Mouse (Mus musculus) spleen, adult 18-20 months (tissue): ENCODE results near the gene Klf15.

Experiments used
- DNase-seq, 2 experiments: peaks; one replicate each; pipeline ENCODE4 v3.0.0; 2022; ENCODE audit warnings: mixed read lengths in 2 of 2

Gene Klf15

GRCm38 (mm10) chr6:90462181-90462706, at the start of gene Klf15:
TSS of gene Klf15 (plus strand) at chr6:90462576.
- DNase-seq = peak in 1 of 2 experiments; percentile 23

GRCm38 (mm10) chr6:90422565-90422964, 39.8 kb upstream of the Klf15 start:
- DNase-seq = peak; percentile 24 to 57

GRCm38 (mm10) chr6:90425361-90425760, 37.0 kb upstream of the Klf15 start:
- no peak for DNase-seq

- no peak for DNase-seq
Observed at GRCm38 (mm10) chr6:90426003-90426402, 36.4 kb upstream of the Klf15 start.

- peak in 1 of 2 experiments; percentile 9 for DNase-seq
Observed at GRCm38 (mm10) chr6:90428380-90428974, 33.9 kb upstream of the Klf15 start, which contains the start of gene Cfap100. TSS of gene Cfap100 (minus strand) at chr6:90428797.

- no peak for DNase-seq
Observed at GRCm38 (mm10) chr6:90429911-90430310, 32.5 kb upstream of the Klf15 start.

GRCm38 (mm10) chr6:90431487-90431886, 30.9 kb upstream of the Klf15 start:
- no peak for DNase-seq

GRCm38 (mm10) chr6:90434687-90435086, 27.7 kb upstream of the Klf15 start:
- DNase-seq = no peak

- peak; percentile 21 to 68 for DNase-seq
Observed at GRCm38 (mm10) chr6:90435195-90435618, 27.2 kb upstream of the Klf15 start.

- DNase-seq = no peak
Observed at GRCm38 (mm10) chr6:90436192-90436907, 26.0 kb upstream of the Klf15 start.

- DNase-seq = no peak
Observed at GRCm38 (mm10) chr6:90437041-90437440, 25.3 kb upstream of the Klf15 start.

GRCm38 (mm10) chr6:90446883-90447282, 15.5 kb upstream of the Klf15 start:
- no peak for DNase-seq

GRCm38 (mm10) chr6:90450179-90450578, 12.2 kb upstream of the Klf15 start:
- DNase-seq = peak in 1 of 2 experiments; percentile 55

GRCm38 (mm10) chr6:90450697-90451096, 11.7 kb upstream of the Klf15 start:
- no peak for DNase-seq

- DNase-seq = no peak
Observed at GRCm38 (mm10) chr6:90451512-90451911, 10.9 kb upstream of the Klf15 start.

GRCm38 (mm10) chr6:90452603-90453002, 9.8 kb upstream of the Klf15 start:
- DNase-seq = no peak

- DNase-seq = no peak
Observed at GRCm38 (mm10) chr6:90453751-90454150, 8.6 kb upstream of the Klf15 start.

- DNase-seq = no peak
Observed at GRCm38 (mm10) chr6:90457421-90457820, 5.0 kb upstream of the Klf15 start.

GRCm38 (mm10) chr6:90461181-90461580, 1.2 kb upstream of the Klf15 start:
- no peak for DNase-seq

- no peak for DNase-seq
Observed at GRCm38 (mm10) chr6:90461771-90462170, 605 bp upstream of the Klf15 start.

GRCm38 (mm10) chr6:90462841-90463227, 458 bp downstream of the Klf15 start:
- DNase-seq = no peak

- DNase-seq = peak; percentile 20 to 40
Observed at GRCm38 (mm10) chr6:90463228-90463862, 969 bp downstream of the Klf15 start.

GRCm38 (mm10) chr6:90463890-90464421, 1.6 kb downstream of the Klf15 start:
- DNase-seq = no peak
